Mouse (Mus musculus) neutrophil, adult 65 days (primary cell): ENCODE measurements around the gene Klhdc7b. TPM values are rescaled to one million over a fixed set of nuclear protein-coding genes. Genes with fewer than 3 reads are reported as not detected.

Experiments
- total RNA-seq: library from RNA; stranded (reverse); gene quantifications from 2 replicates; pipeline ENCODE4 v1.2.4, GENCODE M21; 2023

Gene Klhdc7b
- total RNA-seq: not detected in 2 replicates

GRCm38 (mm10) chr15:89384617-89385016 is at the start of gene Klhdc7b:
Klhdc7b (plus strand) TSS chr15:89384917.

GRCm38 (mm10) chr15:89355241-89356187 is 29.2 kb upstream of the Klhdc7b start, which contains the start of the genes Lmf2 and Ncaph2:
Lmf2 (minus strand) TSS chr15:89355659.
Ncaph2 (plus strand) TSS chr15:89355719.

GRCm38 (mm10) chr15:89373762-89374248 is 10.9 kb upstream of the Klhdc7b start, which contains the start of gene Sco2:
Sco2 (minus strand) TSS chr15:89373846.

GRCm38 (mm10) chr15:89376957-89377356 is 7.8 kb upstream of the Klhdc7b start, which contains the start of gene Tymp:
Tymp (minus strand) TSS chr15:89377039.

GRCm38 (mm10) chr15:89378831-89379401 is 5.8 kb upstream of the Klhdc7b start, which contains the start of gene Odf3b:
Odf3b (minus strand) TSS chr15:89379282.

GRCm38 (mm10) chr15:89410118-89410517 is 25.4 kb downstream of the Klhdc7b start, which contains the start of gene Syce3:
Syce3 (minus strand) TSS chr15:89410503.

GRCm38 (mm10) chr15:89425711-89426121 is 41.0 kb downstream of the Klhdc7b start, which contains the start of gene Cpt1b:
Cpt1b (minus strand) TSS chr15:89425863.

GRCm38 (mm10) chr15:89429352-89430221 is 44.9 kb downstream of the Klhdc7b start, which contains the start of the genes C730034F03Rik, Gm44502 and Chkb:
C730034F03Rik (plus strand) TSS chr15:89429589.
Gm44502 (minus strand) TSS chr15:89429696.
Chkb (minus strand) TSS chr15:89429908.

Other genes starting within 250 kb of the Klhdc7b start
- 0.95 TPM in 1 of 2 replicates, not detected in the other for gene Mapk12, start 244.2 kb upstream of the Klhdc7b start, total RNA-seq
- 0.32 TPM in 1 of 2 replicates, not detected in the other for gene Mapk11, start 235.3 kb upstream of the Klhdc7b start, total RNA-seq
- 47.8 and 51.8 TPM in 2 replicates for gene Plxnb2, start 204.1 kb upstream of the Klhdc7b start, total RNA-seq
- gene Dennd6b, start 188.4 kb upstream of the Klhdc7b start, total RNA-seq: 1.6 and 2.4 TPM in 2 replicates
- 23.7 and 23.8 TPM in 2 replicates for gene Ppp6r2, start 173.4 kb upstream of the Klhdc7b start, total RNA-seq
- 106 and 168 TPM in 2 replicates for gene Sbf1, start 69.6 kb upstream of the Klhdc7b start, total RNA-seq
- not detected in 2 replicates for gene Adm2, start 62.2 kb upstream of the Klhdc7b start, total RNA-seq
- not detected in 2 replicates for gene Miox, start 50.5 kb upstream of the Klhdc7b start, total RNA-seq
- 25.7 and 31.6 TPM in 2 replicates for gene Lmf2, start 29.3 kb upstream of the Klhdc7b start, total RNA-seq
- gene Ncaph2, start 29.2 kb upstream of the Klhdc7b start, total RNA-seq: 72.6 and 116 TPM in 2 replicates
- 5.7 TPM in 2 replicates for gene Sco2, start 11.1 kb upstream of the Klhdc7b start, total RNA-seq
- gene Tymp, start 7.9 kb upstream of the Klhdc7b start, total RNA-seq: 0.25 TPM in 1 of 2 replicates, not detected in the other
- not detected in 2 replicates for gene Odf3b, start 5.6 kb upstream of the Klhdc7b start, total RNA-seq
- gene Syce3, start 25.6 kb downstream of the Klhdc7b start, total RNA-seq: not detected in 2 replicates
- 2.4 and 4.4 TPM in 2 replicates for gene Cpt1b, start 40.9 kb downstream of the Klhdc7b start, total RNA-seq
- 3.8 and 5.0 TPM in 2 replicates for gene C730034F03Rik, start 44.7 kb downstream of the Klhdc7b start, total RNA-seq
- 0.51 and 1.1 TPM in 2 replicates for gene Gm44502, start 44.8 kb downstream of the Klhdc7b start, total RNA-seq
- gene Chkb, start 45.0 kb downstream of the Klhdc7b start, total RNA-seq: 154 and 204 TPM in 2 replicates
- not detected in 2 replicates for gene Mapk8ip2, start 69.0 kb downstream of the Klhdc7b start, total RNA-seq
- 10.9 and 11.9 TPM in 2 replicates for gene Arsa, start 92.5 kb downstream of the Klhdc7b start, total RNA-seq
- 0.23 and 0.69 TPM in 2 replicates for gene Shank3, start 114.7 kb downstream of the Klhdc7b start, total RNA-seq
- gene Acr, start 183.4 kb downstream of the Klhdc7b start, total RNA-seq: not detected in 2 replicates
- 1.2 and 1.3 TPM in 2 replicates for gene Rabl2, start 207.0 kb downstream of the Klhdc7b start, total RNA-seq